Mouse (Mus musculus) ES-E14 (cell line): ENCODE data around the gene Prg4.

Experiments
- CHD2 ChIP-seq: IDR thresholded peaks from 2 replicates; pipeline ENCODE4 v1.6.1; 2014; ENCODE audit warnings: mild to moderate bottlenecking, low read depth, low read length, inconsistent platforms
- HCFC1 ChIP-seq: IDR thresholded peaks from 2 replicates; pipeline ENCODE4 v1.6.1; 2012; ENCODE audit warnings: low read length, inconsistent platforms, borderline replicate concordance; ENCODE audit not compliant: insufficient read depth
- MAFK ChIP-seq: IDR thresholded peaks from 2 replicates; pipeline ENCODE4 v1.6.1; 2014; ENCODE audit warnings: mild to moderate bottlenecking, low read depth, low read length, inconsistent platforms; ENCODE audit not compliant: insufficient read depth
- ZC3H11A ChIP-seq: IDR thresholded peaks from 2 replicates; pipeline ENCODE4 v1.6.1; 2012; ENCODE audit warnings: low read depth, mild to moderate bottlenecking, inconsistent platforms, low read length, borderline replicate concordance
- ZNF384 ChIP-seq: IDR thresholded peaks from 2 replicates; pipeline ENCODE4 v1.6.1; 2012; ENCODE audit warnings: low read depth, low read length, inconsistent platforms

GRCm38 (mm10) chr1:150426216-150426615 is 39.7 kb downstream of the Prg4 start:
- TF ChIP-seq MAFK (no peak), ZNF384 (no peak), CHD2 (no peak), ZC3H11A (no peak), HCFC1 (no peak)
